Mouse (Mus musculus): ENCODE data around the gene Mtg1. TPM values are rescaled to one million over a fixed set of nuclear protein-coding genes. Genes with fewer than 3 reads are reported as not detected.

The Mtg1 gene
- 10.4 and 13.4 TPM in 2 replicates for polyA plus RNA-seq (2012)

GRCm38 (mm10) chr7:140137135-140138020 is at the start of gene Mtg1:
Gene Mtg1, plus strand, starts transcription at chr7:140137564.
- no peak for TF ChIP-seq GATA1 (IDR thresholded peaks at IDR 0.05; ENCODE audit: low read length)

GRCm38 (mm10) chr7:140090601-140091000 is 46.8 kb upstream of the Mtg1 start:
- no peak for TF ChIP-seq GATA1 (IDR thresholded peaks at IDR 0.05; ENCODE audit: low read length)

- no peak for TF ChIP-seq GATA1 (IDR thresholded peaks at IDR 0.05; ENCODE audit: low read length)
Observed at GRCm38 (mm10) chr7:140092924-140093528, 44.3 kb upstream of the Mtg1 start, which contains the start of gene Prap1. Gene Prap1, plus strand, starts transcription at chr7:140093395.

- no peak for TF ChIP-seq GATA1 (IDR thresholded peaks at IDR 0.05; ENCODE audit: low read length)
Observed at GRCm38 (mm10) chr7:140094954-140095353, 42.4 kb upstream of the Mtg1 start.

GRCm38 (mm10) chr7:140095556-140095955 is 41.8 kb upstream of the Mtg1 start:
- TF ChIP-seq GATA1 (IDR thresholded peaks at IDR 0.05; ENCODE audit: low read length), result no peak

- TF ChIP-seq GATA1 (IDR thresholded peaks at IDR 0.05; ENCODE audit: low read length), result no peak
Observed at GRCm38 (mm10) chr7:140096055-140096454, 41.3 kb upstream of the Mtg1 start.

- TF ChIP-seq GATA1 (IDR thresholded peaks at IDR 0.05; ENCODE audit: low read length), result no peak
Observed at GRCm38 (mm10) chr7:140098466-140098865, 38.9 kb upstream of the Mtg1 start.

GRCm38 (mm10) chr7:140101498-140101897 is 35.9 kb upstream of the Mtg1 start:
- TF ChIP-seq GATA1 (IDR thresholded peaks at IDR 0.05; ENCODE audit: low read length), result no peak

- no peak for TF ChIP-seq GATA1 (IDR thresholded peaks at IDR 0.05; ENCODE audit: low read length)
Observed at GRCm38 (mm10) chr7:140101993-140102860, 35.1 kb upstream of the Mtg1 start, which contains the start of gene Fuom. Gene Fuom, minus strand, starts transcription at chr7:140102441.

GRCm38 (mm10) chr7:140104009-140104408 is 33.4 kb upstream of the Mtg1 start:
- no peak for TF ChIP-seq GATA1 (IDR thresholded peaks at IDR 0.05; ENCODE audit: low read length)

- TF ChIP-seq GATA1 (IDR thresholded peaks at IDR 0.05; ENCODE audit: low read length), result no peak
Observed at GRCm38 (mm10) chr7:140111943-140112342, 25.4 kb upstream of the Mtg1 start.

- TF ChIP-seq GATA1 (IDR thresholded peaks at IDR 0.05; ENCODE audit: low read length), result no peak
Observed at GRCm38 (mm10) chr7:140115583-140116328, 21.6 kb upstream of the Mtg1 start, which contains the start of gene Paox. Gene Paox, plus strand, starts transcription at chr7:140115799.

GRCm38 (mm10) chr7:140116329-140117054 is 20.9 kb upstream of the Mtg1 start, which contains the start of gene Echs1:
Gene Echs1, minus strand, starts transcription at chr7:140116476.
- TF ChIP-seq GATA1 (IDR thresholded peaks at IDR 0.05; ENCODE audit: low read length), result no peak

GRCm38 (mm10) chr7:140120484-140120883 is 16.9 kb upstream of the Mtg1 start:
- no peak for TF ChIP-seq GATA1 (IDR thresholded peaks at IDR 0.05; ENCODE audit: low read length)

All from G1E-ER4 (cell line).